7 mouse cellular contexts compared by ENCODE assay signal in the genomic region with DNA sequence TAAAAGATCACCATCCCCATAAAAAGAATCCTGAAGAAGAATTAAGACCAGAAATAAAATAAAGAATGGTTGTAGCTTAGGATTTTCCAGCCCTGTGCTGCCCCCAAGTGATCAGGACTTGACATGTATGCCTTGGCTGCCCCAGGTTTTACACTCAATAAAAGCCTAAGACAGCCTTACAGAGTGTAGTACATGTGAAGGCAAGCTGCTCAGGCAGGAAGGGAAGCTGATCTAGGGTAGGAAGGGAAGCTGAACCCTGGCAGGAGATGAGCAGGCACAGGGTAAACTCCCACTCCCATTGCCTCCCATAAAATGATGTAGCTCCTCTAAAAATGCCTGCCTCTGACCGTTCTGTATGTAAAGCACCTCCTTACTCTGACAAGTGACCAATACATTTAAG. TPM values are rescaled to one million over a fixed set of nuclear protein-coding genes. Genes with fewer than 3 reads are reported as not detected.
A peak's percentile ranks its signal among the peaks of the same experiment; 100 is the strongest.
DNase-seq lines count a peak whose midpoint lies in the region; ATAC-seq and TF ChIP-seq lines count a peak whose summit lies in the region.

No protein-coding gene starts in this region.

- DNase-seq in B cell, adult 2 months = peak; percentile 18 to 26
- peak; percentile 30 for DNase-seq in ES-CJ7 (ENCODE audit: low read depth, low spot score)
- DNase-seq in heart, postnatal 0 days (ENCODE audit: low spot score) = peak; percentile 34
- peak; percentile 58 to 63 for DNase-seq in layer of hippocampus, postnatal 10 days (ENCODE audit: low spot score in 2 of 2)
- peak; percentile 69 for DNase-seq in thymus, postnatal 14 days

- no peaks in the 10 kb centered on the region for H3K36me3 ChIP-seq in heart, postnatal 0 days (replicated peaks; ENCODE audit: control insufficient read depth, insufficient read depth, low read length)
- no peaks in the 10 kb centered on the region for H3K36me3 ChIP-seq in midbrain, embryonic 16.5 days (ENCODE audit: control insufficient read depth, insufficient read depth, low read length)

- ATAC-seq in heart, postnatal 0 days (ENCODE audit: insufficient read depth, low read depth) = peak; percentile 37; the same call in 1 of the 2 replicates
- ATAC-seq in midbrain, embryonic 16.5 days = peak; percentile 66; the same call in 1 of the 2 replicates

- H3K9me3 ChIP-seq in heart, postnatal 0 days (replicated peaks; ENCODE audit: control insufficient read depth, low read length) = no peaks in the 10 kb centered on the region
- H3K9me3 ChIP-seq in midbrain, embryonic 16.5 days (replicated peaks; ENCODE audit: control insufficient read depth, low read length, poor library complexity, severe bottlenecking) = no peaks in the 10 kb centered on the region

- TF ChIP-seq POLR2A in cortical plate, adult 2 months (IDR thresholded peaks at IDR 0.05; ENCODE audit: extremely low read depth, insufficient read depth, low read length) = no peak

- 81% methylated on average over 1 of the region's 1 CpGs for WGBS in heart, postnatal 0 days
- 62% methylated on average over 1 of the region's 1 CpGs for WGBS in midbrain, embryonic 16.5 days

- H3K4me2 ChIP-seq in heart, postnatal 0 days (ENCODE audit: low read depth, low read length) = no peak overlapping the region
- H3K4me2 ChIP-seq in midbrain, embryonic 16.5 days (ENCODE audit: low read length) = no peak overlapping the region

- H3K4me3 ChIP-seq in cortical plate, adult 2 months (ENCODE audit: insufficient read depth, low read length) = no peak overlapping the region
- no peak overlapping the region for H3K4me3 ChIP-seq in heart, postnatal 0 days (ENCODE audit: low read depth, low read length)
- no peak overlapping the region for H3K4me3 ChIP-seq in midbrain, embryonic 16.5 days (ENCODE audit: low read depth, low read length)

- TF ChIP-seq CTCF in cortical plate, adult 2 months (IDR thresholded peaks at IDR 0.05; ENCODE audit: extremely low read depth, insufficient read depth, low read length) = peak; percentile 65
- TF ChIP-seq CTCF in heart, postnatal 0 days (IDR thresholded peaks at IDR 0.05; ENCODE audit: low read depth) = peak; percentile 54

- TF ChIP-seq EP300 in heart, postnatal 0 days (IDR thresholded peaks at IDR 0.05; ENCODE audit: low read depth) = no peak

- H3K27ac ChIP-seq in cortical plate, adult 2 months (ENCODE audit: insufficient read depth, low read length) = no peak overlapping the region
- no peak overlapping the region for H3K27ac ChIP-seq in heart, postnatal 0 days (ENCODE audit: low read depth)
- no peak overlapping the region for H3K27ac ChIP-seq in midbrain, embryonic 16.5 days (ENCODE audit: low read length)

- H3K27me3 ChIP-seq in heart, postnatal 0 days (ENCODE audit: control insufficient read depth, insufficient read depth, low read length) = no peaks in the 10 kb centered on the region
- no peaks in the 10 kb centered on the region for H3K27me3 ChIP-seq in midbrain, embryonic 16.5 days (ENCODE audit: control insufficient read depth, insufficient read depth, low read depth, low read length)

- peaks cover 5% of the 10 kb centered on the region for H3K4me1 ChIP-seq in cortical plate, adult 2 months (ENCODE audit: control insufficient read depth, insufficient read depth, low read length)
- peaks cover 6% of the 10 kb centered on the region; the same call in 1 of the 2 replicates for H3K4me1 ChIP-seq in heart, postnatal 0 days (ENCODE audit: control insufficient read depth, insufficient read depth)
- no peaks in the 10 kb centered on the region; the same call in none of the 2 replicates for H3K4me1 ChIP-seq in midbrain, embryonic 16.5 days (ENCODE audit: control insufficient read depth, insufficient read depth, low read length)

- H3K9ac ChIP-seq in heart, postnatal 0 days (replicated peaks; ENCODE audit: low read depth, low read length) = no peak overlapping the region
- H3K9ac ChIP-seq in midbrain, embryonic 16.5 days (ENCODE audit: low read depth, low read length) = no peak overlapping the region

RNA-seq across cellular contexts. Expression of gene Slc9a9, which starts 30.8 kb away (rescaled TPM):
- 15.9 and 16.0 TPM in 2 replicates for polyA plus RNA-seq in cortical plate, adult 2 months (2012; rRNA removed)
- total RNA-seq in heart, postnatal 0 days (2014; rRNA removed; ENCODE audit: low replicate concordance) = 1.3 and 7.1 TPM in 2 replicates
- polyA plus RNA-seq in heart, postnatal 0 days (2015; fragmentation: Nextera tagmentation; extraction: Ambion mirVana) = 1.9 and 2.1 TPM in 2 replicates
- 10 to 100 TPM; 14.7 to 16.7 TPM for total RNA-seq in layer of hippocampus, postnatal 10 days (2021)
- polyA plus RNA-seq in midbrain, embryonic 16.5 days (2015; fragmentation: Nextera tagmentation; extraction: Ambion mirVana) = 6.6 and 7.4 TPM in 2 replicates
